Mouse (Mus musculus): ENCODE measurements around the gene Unc79.

DNA sequence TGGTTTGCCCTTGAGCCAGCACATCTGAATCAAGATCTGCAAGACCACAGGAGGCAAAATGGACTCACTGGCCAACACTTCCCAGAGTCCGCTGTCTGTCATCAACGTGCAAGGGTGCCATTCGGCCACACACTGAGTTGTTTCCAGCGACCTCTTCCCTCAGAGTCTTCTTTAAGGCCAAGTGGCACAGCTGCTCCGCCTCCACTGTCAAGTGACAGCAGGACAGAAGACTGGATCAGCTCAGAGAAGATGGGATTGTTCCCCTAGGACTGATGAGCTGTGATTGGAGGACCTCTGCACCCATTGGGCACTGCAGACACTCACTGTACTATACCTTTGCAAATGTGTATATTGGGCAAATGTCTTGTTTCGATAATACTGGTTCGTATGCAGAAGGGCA lies 238.4 kb downstream of the Unc79 start:
- no peak for TF ChIP-seq NANOG (IDR thresholded peaks at IDR 0.05; ENCODE audit: borderline replicate concordance, low read length)
- no peak for TF ChIP-seq CTCF (conservative IDR thresholded peaks at IDR 0.05; ENCODE audit: low read length)

Measured in E14TG2a.4 (cell line).